Mouse (Mus musculus) mouse embryonic stem cell (cell line): ENCODE results near the gene Eif2ak3.
"Not testable (repeated sequence)": the region's sequence is repeated elsewhere in the genome, so short reads cannot be mapped to it uniquely, and the experiment has no call there.

Experiments used
- in situ Hi-C, 2 experiments: fragments of 300-500 bp; cut with MboI; formaldehyde crosslinking; loops; 1 replicate in 1 of 2; 3 replicates in 1 of 2; pipeline ENCODE4 v1.14.3; 2019 to 2020; ENCODE audit warnings: low sequenced_read_pairs in 2 of 2, low pct_unique_long_range_greater_than_20kb in 1 of 2, mixed read lengths in 1 of 2; ENCODE audit not compliant: unreplicated experiment in 1 of 2

Gene Eif2ak3

GRCm38 (mm10) chr6:70844002-70844804 is at the start of gene Eif2ak3:
TSS of gene Eif2ak3 (plus strand) at chr6:70844515.
- in situ Hi-C loops = no loop called here

GRCm38 (mm10) chr6:70796940-70797339 is 47.4 kb upstream of the Eif2ak3 start:
- in situ Hi-C loops = no loop called here

GRCm38 (mm10) chr6:70797581-70798251 is 46.6 kb upstream of the Eif2ak3 start:
- in situ Hi-C loops = no loop called here

DNA sequence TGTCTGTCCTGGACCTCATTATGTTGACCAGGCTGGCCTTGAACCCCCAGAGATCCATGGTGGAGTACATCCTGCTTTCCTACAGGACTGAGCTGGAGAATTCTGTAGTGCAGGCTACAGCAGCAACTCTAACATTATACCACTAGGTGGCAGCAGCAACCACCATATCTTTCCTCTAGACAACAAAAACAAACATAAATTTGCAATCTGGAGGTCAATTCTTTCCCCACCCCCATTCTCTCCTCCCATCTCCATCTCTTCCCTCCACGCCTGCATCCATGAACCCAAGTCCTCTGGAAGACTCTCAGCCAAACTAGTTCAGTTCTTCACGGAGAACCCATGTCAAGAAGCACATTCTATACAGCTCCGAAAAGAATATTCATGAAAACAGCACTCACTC is 39.7 kb upstream of the Eif2ak3 start:
- in situ Hi-C loops = loop anchor here in 1 of 2 experiments (5.0 kb wide), 1 partner anchor 78 kb away; no protein-coding TSS in a partner anchor

- in situ Hi-C loops = no loop called here
Observed at GRCm38 (mm10) chr6:70805267-70805666, 39.0 kb upstream of the Eif2ak3 start.

GRCm38 (mm10) chr6:70805820-70806513 is 38.3 kb upstream of the Eif2ak3 start:
- in situ Hi-C loops = no loop called here

GRCm38 (mm10) chr6:70806514-70806912 is 37.8 kb upstream of the Eif2ak3 start:
- in situ Hi-C loops = no loop called here

DNA sequence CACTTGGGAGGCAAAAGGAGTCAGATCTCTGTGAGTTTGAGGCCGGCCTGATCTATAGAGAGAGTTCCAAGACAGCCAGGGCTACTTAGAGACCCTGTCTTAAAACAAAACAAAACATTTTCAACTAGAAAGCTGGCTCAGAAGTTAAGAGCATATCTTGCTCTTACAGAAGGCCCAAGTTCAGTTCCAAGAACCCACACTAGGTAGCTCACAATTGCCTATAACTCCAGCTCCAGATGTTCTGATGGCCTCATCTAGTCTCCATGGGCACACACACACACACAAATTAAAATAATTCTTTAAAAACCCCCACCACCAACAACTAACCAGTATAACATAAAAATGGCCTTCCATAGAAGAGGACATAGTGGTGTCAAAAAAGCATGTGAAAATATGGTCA is 33.8 kb upstream of the Eif2ak3 start:
- in situ Hi-C loops = loop anchor here in 1 of 2 experiments (10.0 kb wide), 1 partner anchor 324 kb away; no protein-coding TSS in a partner anchor

DNA sequence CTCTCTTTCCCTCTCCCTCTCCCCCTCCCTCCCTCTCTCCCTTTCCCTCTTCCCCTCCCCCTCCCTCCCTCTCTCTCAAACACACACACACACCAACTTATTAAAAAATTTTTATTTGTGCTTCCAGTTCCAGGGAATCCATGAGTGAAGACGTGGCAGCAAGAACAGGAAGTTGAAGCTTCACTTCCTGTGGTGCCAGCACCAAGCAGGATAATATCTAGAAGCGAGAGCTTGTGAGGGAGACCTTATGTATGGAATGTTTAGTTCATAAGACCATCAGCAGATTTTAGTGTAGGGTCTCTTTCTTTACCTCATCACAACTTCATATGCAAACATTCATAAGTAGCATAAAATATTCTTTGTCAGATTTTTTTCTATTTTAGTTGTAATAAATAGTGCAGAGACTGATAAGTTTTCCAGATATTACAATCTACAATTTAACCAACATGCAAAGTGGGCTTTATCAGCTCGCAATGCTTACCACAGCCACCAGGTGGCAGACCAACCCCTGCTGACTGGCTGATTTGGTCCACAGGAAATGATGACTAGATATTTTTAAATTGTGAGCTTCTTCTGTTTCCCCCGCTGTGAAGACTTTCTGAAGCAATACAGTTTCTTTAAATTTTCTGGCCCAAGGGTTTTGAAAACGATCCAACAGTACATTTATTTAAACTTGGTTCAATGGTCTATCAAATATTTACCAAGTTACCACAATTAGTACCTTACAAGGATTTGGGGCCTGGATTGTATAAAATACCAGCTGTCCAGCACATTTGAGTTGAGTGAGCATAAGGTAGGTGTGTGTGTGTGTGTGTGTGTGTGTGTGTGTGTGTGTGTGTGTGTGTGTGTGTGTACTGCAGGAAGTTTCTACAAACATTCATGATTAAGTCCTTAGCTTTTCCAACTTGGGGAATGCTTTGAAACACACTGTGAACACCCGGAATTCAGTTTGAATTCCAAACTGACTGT is 32.5 kb upstream of the Eif2ak3 start:
- in situ Hi-C loops = loop anchor here in 1 of 2 experiments (10.0 kb wide), 1 partner anchor 323 kb away; no protein-coding TSS in a partner anchor

DNA sequence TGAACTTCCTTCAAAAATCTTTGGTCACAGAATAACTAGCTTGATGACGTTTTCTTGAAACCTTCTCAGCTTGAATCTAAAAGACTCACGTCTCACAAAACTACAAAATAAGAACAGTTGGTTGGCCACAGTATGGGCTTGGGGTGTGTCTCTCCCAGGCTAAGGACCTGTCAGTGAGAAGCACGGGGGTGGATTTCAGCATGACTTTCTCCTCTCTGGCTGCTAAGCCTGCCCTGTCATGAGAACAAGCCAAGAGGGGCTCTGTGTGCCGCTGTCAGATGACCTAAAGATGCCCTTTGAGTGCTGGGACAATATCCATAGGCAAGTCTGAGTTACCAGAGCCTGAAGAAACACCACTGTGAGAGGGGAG is 31.8 kb upstream of the Eif2ak3 start:
- in situ Hi-C loops = loop anchor here in 1 of 2 experiments (10.0 kb wide), 1 partner anchor 322 kb away; no protein-coding TSS in a partner anchor

GRCm38 (mm10) chr6:70813921-70814628 is 30.2 kb upstream of the Eif2ak3 start:
- in situ Hi-C loops = loop anchor here in 1 of 2 experiments (10.0 kb wide), 1 partner anchor 321 kb away; no protein-coding TSS in a partner anchor

GRCm38 (mm10) chr6:70814629-70814950 is 29.7 kb upstream of the Eif2ak3 start:
- in situ Hi-C loops = loop anchor here in 1 of 2 experiments (10.0 kb wide), 1 partner anchor 320 kb away; no protein-coding TSS in a partner anchor

- in situ Hi-C loops = loop anchor here (5.0 to 10.0 kb wide), 2 partner anchors 62 to 319 kb away; no protein-coding TSS in a partner anchor
Observed at GRCm38 (mm10) chr6:70815471-70815870, 28.8 kb upstream of the Eif2ak3 start.

DNA sequence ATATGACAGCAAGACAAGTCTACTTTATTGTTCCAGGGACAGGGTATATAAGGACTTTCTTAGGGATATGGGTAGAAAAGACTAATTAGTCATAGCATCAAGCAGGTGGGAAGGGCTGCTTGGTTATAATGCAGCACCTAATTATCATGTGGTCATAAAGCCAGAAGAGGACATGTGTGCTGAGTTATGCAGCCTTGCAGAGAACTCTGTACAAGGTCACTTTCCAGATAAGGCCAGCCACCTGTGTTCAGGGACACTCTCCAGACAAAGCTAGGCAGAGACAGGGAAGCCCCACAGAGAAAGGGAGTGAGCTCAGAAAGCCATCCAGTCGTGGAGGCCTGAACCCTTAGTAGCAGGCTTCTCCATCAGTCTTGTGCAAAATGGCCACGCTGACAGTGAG is 22.7 kb upstream of the Eif2ak3 start:
- in situ Hi-C loops = no loop called here

DNA sequence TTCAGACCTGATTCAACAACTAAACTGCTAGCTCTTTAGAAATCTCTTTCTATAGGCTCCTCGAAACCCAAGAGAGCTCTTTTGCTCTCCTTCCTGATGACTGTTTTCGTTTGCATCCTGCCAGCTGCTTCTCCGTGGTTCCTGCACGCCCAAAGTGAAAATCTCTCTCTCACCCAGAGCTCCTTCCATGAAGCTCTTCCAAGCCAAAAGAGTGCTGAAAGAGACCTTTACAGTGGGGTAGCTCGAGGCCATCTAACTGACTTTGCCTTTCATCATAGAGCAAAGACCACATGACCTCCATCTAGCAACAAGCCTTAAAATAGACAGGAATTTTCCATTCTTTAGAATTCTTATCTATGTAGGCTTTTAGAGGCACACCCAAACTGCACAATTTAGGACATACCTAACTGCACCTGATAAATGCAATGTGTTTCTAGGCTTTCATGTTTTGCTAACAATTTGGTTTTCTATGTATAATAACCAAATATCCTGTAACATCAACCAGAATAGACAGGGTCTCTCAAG is 21.9 kb upstream of the Eif2ak3 start:
- in situ Hi-C loops = no loop called here

DNA sequence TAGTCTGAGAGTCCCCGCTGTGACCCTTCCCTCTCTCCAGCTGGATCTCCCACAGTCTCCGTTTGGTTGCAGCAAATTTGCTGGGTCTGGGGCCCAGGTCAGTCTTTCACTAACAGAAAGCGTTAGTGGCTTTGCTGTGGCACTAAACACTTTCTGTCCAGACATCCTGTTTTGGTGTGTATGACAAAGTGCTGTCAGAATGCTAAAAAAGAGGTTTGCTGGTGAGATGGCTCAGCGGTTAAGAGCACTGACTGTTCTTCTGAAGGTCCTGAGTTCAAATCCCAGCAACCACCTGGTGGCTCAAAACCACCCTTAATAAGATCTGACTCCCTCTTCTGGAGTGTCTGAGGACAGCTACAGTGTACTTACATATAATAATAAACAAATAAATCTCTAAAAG is 21.0 kb upstream of the Eif2ak3 start:
- in situ Hi-C loops = not testable (repeated sequence)
